Mouse (Mus musculus) spleen, postnatal 4 days (tissue): ENCODE measurements at regions not wholly inside any gene's neighbourhood (a gene's known extent, or its start where the extent isn't known, plus 50 kb on each side); places are given as distances from the start of the nearest gene placed in this dataset.

Experiments
- DNase-seq, 2 experiments: peaks; one replicate each; pipeline ENCODE4 v3.0.0; 2022; ENCODE audit warnings: low spot score in 2 of 2

GRCm38 (mm10) chr9:115666530-115666929, 242.7 kb upstream of the Gadl1 start:
- no peak for DNase-seq

GRCm38 (mm10) chr9:115680703-115681576, 228.3 kb upstream of the Gadl1 start:
- no peak for DNase-seq

- no peak for DNase-seq
Measured at GRCm38 (mm10) chr9:115681841-115682240, 227.4 kb upstream of the Gadl1 start.

- DNase-seq: no peak
Measured at GRCm38 (mm10) chr9:115683951-115684350, 225.3 kb upstream of the Gadl1 start.

- DNase-seq: no peak
Measured at GRCm38 (mm10) chr9:115686605-115687004, 222.7 kb upstream of the Gadl1 start.

GRCm38 (mm10) chr9:115692837-115693236, 216.4 kb upstream of the Gadl1 start:
- no peak for DNase-seq

- DNase-seq: no peak
Measured at GRCm38 (mm10) chr9:115703791-115704190, 205.5 kb upstream of the Gadl1 start.

- peak; percentile 23 to 69 for DNase-seq
Measured at GRCm38 (mm10) chr9:115704249-115704648, 205.0 kb upstream of the Gadl1 start.

- no peak for DNase-seq
Measured at GRCm38 (mm10) chr9:115705761-115706160, 203.5 kb upstream of the Gadl1 start.

GRCm38 (mm10) chr9:115708199-115708934, 200.9 kb upstream of the Gadl1 start:
- no peak for DNase-seq

- DNase-seq: peak; percentile 15 to 65
Measured at GRCm38 (mm10) chr9:115710039-115710739, 199.1 kb upstream of the Gadl1 start.

GRCm38 (mm10) chr9:115720306-115720705, 188.9 kb upstream of the Gadl1 start:
- DNase-seq: no peak

GRCm38 (mm10) chr9:115720841-115721240, 188.4 kb upstream of the Gadl1 start:
- no peak for DNase-seq

GRCm38 (mm10) chr9:115724063-115724462, 185.2 kb upstream of the Gadl1 start:
- no peak for DNase-seq

GRCm38 (mm10) chr9:115727361-115727760, 181.9 kb upstream of the Gadl1 start:
- no peak for DNase-seq

- DNase-seq: no peak
Measured at GRCm38 (mm10) chr9:115731557-115731956, 177.7 kb upstream of the Gadl1 start.

GRCm38 (mm10) chr9:115733104-115733503, 176.2 kb upstream of the Gadl1 start:
- no peak for DNase-seq

GRCm38 (mm10) chr9:115739984-115740383, 169.3 kb upstream of the Gadl1 start:
- DNase-seq: peak in 1 of 2 experiments; percentile 56

- peak in 1 of 2 experiments; percentile 51 for DNase-seq
Measured at GRCm38 (mm10) chr9:115746436-115746835, 162.8 kb upstream of the Gadl1 start.

- no peak for DNase-seq
Measured at GRCm38 (mm10) chr9:115760496-115760895, 148.8 kb upstream of the Gadl1 start.

- DNase-seq: no peak
Measured at GRCm38 (mm10) chr9:115764136-115764535, 145.1 kb upstream of the Gadl1 start.

- no peak for DNase-seq
Measured at GRCm38 (mm10) chr9:115766471-115766870, 142.8 kb upstream of the Gadl1 start.
